Mouse (Mus musculus) heart, postnatal 14 days (tissue): ENCODE measurements at regions not wholly inside any gene's neighbourhood (a gene's known extent, or its start where the extent isn't known, plus 50 kb on each side); places are given as distances from the start of the nearest gene placed in this dataset.

ENCODE experiments used
- DNase-seq, 2 experiments: peaks; one replicate each; pipeline ENCODE4 v3.0.0; 2021 to 2022
- intact Hi-C: fragments of 180-260 bp; cut with DNase I; formaldehyde crosslinking; loops from one replicate; pipeline ENCODE4 v1.15.1; 2025

DNA sequence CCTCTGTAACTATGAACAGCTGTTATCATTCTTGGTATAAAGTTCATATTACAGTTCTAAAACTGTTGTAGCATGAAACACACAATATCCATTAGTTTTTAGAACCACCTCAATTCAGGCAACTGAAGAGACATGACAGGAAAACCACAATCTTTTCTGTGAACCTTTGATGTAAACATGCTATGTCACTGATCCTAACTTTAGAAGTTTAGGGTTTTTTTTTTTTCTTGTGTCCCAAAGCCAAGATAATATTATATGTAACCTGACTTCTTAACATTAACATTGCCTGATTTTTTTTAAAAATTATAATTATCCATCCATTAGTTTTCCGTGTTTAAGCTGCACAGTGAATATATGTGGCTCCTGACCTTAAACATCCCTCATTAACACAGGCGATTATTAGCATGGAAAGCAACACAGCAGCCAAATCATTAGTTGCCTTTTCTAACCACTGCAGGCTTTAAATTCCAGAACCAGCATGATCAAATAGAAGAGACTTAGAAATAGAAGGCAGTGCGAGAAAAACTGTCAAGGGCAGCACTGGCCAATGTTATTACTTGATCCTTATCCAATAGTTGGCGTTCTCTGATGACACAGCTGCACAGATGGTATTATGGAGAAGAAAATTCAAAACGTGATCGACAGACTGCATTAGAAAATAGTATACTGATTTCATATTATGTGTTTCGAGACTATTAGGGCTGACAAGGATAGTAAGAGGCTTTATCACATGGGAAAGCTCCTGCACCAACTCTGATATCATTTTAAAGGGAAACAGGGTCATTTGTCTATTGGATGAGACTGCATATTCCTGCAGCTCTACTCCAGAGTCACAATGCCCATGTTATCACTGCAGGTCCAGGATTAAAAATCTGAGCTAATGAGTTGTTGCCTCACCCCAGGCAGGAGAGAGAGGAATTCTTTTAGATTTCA lies 321.7 kb upstream of the Clec14a start:
- intact Hi-C loops: no loop called here

DNA sequence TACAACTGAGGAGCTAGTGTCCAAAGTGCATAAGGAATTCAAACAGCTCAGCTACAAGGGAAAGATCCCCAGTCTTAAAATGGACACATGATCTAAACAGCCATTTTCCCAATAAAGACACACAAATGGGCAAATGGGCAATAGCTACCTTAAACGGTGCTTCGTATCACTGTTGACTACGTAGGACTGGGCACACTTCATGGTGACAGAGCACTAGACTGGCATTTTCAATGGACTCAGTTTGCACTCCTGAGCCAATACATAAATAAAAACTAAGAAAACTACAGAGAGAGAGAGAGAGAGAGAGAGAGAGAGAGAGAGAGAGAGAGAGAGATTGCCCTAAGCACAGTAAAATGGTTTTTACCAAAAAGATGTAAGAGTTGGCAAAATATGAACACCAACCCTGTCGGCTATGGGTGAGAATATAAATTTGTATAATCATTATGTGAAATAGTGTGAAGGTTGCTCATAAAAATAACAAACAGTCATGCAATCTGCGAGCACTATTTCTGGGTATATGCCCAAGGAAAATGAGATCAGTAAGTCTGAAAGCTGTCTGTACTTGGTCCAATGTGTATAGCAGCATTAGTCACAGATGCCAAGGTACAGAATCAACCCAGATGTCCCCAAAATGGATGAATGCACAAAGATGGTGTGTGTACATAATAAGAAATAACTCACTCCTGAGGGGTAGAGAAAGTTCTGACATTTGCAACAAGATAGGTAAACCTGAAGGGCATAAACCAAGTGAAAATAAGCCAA lies 312.9 kb upstream of the Clec14a start:
- DNase-seq: no peak
- intact Hi-C loops: no loop called here

More for the DNA sequence above, 321.7 kb upstream of the Clec14a start:
- no peak for DNase-seq

DNA sequence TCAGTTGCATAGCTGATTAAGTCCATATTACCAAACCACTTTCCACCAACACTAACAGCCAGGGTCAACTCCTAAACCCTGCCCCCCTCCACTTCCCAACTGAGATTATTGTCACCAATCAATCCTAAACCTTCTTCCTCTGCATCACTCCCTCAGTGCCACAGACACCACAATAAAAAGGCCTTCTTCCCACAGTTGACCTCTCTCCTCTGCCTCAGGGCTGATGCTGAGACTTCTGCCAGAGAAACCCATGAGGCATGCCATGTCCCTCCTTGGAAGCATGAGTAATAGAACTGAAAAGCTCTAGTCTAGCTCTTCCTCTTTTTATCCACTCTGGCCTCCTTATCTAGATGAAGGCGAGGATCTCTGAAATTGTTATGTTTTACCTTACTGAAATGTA lies 300.0 kb upstream of the Clec14a start:
- intact Hi-C loops: no loop called here
- no peak for DNase-seq

DNA sequence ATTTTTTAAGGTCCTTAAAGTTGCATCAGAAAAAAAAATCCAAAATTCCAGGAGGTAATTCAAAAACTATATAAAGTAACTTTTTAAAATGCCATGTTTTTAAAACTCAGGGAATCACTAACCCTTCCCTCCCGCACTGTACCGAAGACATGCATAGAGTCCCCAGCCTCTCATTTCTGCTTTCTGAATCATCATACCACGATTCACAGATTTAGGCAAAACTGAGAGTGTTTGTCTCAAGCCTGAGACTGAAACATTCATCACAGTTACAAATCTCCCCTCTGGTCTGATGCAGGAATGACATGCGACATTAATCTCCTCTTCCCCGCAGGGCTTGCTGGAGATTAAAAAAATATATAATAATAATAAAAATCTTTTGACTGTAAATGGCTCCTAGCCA lies 291.8 kb upstream of the Clec14a start:
- no peak for DNase-seq
- intact Hi-C loops: no loop called here

DNA sequence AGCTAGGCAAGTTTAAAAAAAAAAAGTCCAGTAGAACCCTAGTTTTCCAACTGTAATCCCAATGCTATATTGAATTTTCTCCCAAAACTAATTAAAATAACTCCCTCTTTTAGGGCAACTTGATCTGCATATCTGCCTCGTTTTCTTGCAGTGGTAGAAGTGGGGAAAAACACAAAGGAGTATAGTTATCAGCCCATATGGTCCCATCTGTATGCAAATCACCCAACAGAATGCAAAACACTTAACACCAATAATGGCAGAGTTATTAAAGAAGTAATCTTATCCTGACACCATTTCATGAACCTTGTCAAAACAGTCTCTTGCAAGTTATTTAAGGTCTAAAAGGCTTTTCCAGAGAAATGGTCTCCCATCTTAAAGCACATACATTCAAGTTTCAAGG lies 290.7 kb upstream of the Clec14a start:
- intact Hi-C loops: no loop called here

DNA sequence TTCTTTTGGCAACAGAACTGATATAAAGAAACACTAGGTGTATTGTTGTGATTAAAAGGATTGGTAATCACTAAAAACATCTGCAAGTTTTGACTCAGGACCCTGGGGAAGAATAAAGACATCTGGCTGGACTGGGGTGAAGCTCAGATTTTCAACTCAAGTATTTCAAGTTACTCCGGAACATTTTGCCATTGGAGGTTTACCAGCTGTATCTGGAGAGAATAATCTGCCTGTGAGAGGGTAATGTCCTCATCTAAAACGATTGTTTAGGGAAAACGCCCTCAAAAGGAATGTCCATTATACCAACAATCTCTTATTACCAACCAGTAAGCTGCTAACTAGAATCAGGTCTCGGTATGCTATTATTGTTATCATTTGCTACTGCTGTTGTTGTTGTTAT lies 288.2 kb upstream of the Clec14a start:
- intact Hi-C loops: no loop called here
- DNase-seq: no peak

More for the DNA sequence above, 290.7 kb upstream of the Clec14a start:
- no peak for DNase-seq

DNA sequence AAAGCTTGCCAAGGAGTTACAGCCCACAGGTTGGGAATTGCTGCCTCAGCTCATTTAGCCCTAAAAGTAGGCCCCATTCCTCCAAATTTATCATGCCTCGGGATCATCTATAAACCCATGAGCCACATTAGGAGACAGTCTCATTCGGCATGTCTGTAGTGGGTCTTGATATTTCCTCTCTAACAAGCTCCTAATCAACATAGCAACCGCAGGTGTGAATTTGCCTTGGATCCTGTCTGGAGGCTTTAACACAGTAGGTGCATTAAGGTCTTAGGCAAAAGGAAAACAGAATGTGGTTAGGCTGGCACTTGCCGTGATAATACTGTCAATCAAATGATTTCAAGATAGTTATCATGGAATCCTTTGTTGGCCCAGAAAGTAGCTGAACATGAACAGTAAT lies 287.7 kb upstream of the Clec14a start:
- DNase-seq: no peak
- intact Hi-C loops: no loop called here

DNA sequence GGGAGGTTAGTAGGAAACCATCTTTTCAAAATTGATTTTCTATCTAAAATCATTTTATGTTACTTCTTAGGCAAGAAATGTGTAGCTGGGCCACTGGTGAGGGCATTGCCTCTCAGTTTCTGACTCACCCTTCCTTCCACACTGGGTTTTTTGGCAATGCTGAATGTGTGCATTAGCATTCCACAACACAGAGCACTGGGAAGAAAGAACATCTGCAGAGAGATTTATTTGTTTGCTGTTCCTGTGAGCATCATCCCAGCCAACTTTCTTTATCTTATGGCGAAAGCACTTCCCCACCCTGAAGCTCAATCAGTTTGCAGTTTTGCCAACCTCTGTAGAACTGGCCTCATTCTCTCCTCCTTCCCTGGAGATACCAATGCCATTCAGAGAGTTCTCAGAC lies 287.0 kb upstream of the Clec14a start:
- intact Hi-C loops: no loop called here
- DNase-seq: no peak

DNA sequence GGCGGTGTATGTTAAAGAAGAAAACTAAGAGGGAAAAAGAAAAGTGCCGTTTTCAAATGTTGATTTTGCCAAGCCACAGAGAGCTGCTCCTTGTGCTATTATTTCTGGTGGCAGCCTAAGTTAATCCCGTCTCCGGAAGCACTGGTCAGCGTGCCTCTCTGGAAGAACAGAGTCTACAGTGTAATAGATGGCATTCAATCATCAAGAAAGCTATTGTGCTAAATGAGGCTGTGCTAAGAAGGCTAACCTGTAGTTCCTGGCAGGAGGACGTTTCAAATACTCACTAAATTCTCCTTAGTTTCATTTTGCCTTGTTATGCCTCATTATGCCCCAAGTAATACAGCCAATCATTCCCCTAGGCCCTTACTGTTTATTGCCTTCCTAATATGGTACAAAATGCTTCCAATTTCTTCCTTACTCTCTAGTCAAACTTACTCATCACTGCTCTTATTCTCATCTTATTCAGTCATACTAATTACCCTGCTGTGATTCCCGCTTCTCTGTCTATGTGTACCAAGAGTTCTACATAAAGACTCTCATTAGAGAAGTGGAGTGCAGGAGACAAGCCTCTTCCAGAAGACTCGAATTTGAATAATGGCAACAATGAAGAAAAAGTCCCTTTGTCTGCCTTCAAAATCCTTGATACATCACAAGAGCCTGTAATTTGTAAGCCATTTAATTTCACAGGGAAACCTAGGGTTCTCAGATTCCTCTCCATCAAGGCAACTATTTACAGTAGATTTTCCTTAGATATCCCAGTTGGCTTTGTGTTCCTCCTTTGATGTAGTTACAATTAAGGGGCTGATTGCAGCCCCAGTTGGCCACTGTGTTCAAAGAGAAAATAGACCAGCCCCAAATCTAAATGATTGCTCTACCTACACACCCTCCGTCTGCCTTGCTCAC lies 282.0 kb upstream of the Clec14a start:
- no peak for DNase-seq
- intact Hi-C loops: no loop called here

DNA sequence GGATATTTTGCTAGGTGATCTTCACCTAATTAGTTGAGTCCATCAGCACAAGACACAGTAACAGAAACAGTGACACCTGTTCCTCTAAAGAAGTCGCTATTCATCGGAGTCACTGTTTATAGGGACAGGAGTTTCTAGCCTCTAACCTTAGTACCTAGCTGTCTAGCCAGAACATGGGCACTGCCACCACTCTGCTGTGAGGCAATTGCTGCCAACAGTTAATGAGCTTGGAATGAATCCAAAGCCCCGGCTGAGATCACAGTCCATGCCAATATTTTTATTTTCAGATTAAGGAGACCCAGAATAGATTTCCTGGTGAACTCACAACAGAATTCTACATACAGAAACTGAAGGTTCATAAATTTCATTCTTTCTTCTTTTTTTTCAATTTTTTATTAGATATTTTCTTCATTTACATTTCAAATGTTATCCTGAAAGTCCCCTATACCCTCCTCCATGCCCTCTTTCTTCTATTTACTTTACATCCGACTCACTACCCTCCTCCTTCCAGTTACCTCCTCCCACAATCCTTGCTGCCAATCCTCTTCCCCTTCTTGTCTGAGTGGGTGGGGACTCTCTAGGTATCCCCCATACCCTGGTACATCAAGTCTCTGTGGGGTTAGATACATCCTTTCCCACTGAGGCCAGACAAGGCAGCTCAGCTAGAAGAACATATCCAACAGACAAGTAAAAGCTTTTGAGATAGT lies 276.9 kb upstream of the Clec14a start:
- intact Hi-C loops: no loop called here
- peak; percentile 19 to 45 for DNase-seq

DNA sequence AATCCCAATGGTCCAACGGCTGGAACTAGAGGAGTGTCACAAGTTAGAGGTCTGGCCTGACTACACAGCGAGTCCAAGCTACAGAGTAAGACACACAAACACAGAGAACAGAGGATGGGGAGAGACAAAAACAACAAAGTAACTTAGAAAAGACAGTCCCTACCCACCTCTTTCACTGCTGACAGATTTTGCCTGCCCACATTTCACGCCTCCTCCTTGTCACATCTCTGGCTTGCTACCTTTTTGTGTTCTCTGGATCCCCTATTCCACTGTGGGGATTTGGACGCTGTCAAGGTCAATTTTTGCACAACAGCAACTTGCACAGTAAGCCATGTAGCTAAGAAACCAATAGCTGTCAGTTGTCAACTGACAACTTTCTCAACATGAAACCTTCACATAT lies 275.8 kb upstream of the Clec14a start:
- intact Hi-C loops: no loop called here
- DNase-seq: no peak

DNA sequence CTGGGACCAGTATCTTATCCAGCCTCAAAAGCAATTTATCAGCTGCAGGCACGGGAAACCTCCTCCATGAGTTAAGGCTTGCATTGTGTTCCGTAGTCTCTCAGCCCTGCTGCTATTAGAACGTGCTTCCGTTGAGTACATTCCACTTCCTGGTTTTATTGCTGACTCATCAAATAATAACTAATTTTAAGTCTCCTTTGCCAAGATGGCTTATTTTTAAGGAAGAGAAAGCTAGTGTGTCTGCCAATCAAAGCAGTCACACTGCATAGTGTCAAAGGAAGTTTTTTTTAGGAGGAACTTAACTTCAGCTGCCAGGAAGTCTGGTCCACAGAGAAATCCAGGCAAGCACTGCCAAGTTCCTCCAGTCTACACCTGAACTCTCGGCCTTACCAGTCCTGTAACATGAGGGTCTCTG lies 269.2 kb upstream of the Clec14a start:
- intact Hi-C loops: loop anchor here (5.0 kb wide), 1 partner anchor 271 kb away; the partner anchor contains the start of gene Clec14a
- DNase-seq: peak; percentile 7 to 15

DNA sequence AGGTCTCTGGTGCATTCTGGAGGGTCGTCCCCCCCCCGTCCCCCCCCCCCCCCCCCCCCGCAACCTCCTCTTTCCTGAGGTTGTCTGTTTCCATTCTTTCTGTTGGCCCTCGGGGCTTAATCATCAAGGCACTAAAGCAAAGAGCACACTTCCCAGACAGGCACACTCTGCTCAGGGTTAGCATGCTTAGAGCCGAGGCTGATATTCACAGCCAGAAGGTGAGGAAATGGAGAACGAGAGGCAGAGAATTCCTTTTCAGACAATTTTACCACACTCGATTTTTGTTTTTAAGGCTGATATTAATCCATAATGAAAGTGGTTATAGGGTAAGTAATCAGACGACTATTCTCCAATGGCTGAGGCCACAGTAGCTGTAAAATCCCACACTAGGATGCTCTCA lies 268.7 kb upstream of the Clec14a start:
- intact Hi-C loops: loop anchor here (5.0 kb wide), 1 partner anchor 271 kb away; the partner anchor contains the start of gene Clec14a
- no peak for DNase-seq

DNA sequence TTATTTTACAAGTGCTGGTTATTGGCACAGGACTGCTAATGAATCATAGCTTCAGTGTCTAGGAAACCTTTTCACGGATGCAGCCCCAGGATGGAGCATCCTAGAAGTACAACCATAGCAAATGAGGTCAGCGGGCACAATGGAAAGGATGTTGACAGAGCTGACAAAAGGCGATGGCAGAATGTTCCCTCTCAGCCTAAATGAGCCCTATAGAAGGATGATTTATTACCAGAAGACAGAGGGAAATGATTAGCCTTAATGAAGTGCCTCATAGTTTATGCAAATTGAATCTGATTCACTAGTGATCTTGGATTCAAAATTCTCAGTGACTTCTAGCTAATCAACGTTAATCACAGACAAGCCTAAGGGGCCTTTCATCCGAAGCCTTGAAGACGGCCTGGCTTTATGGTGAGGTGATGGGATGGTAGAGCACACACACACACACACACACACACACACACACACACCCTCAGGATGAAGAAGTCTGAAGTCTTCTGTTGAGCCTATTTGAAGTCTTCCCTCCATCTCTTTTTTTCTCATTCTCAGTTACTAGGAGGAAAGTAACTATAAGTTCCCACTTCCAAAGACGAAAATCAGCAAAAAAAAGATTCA lies 267.4 kb upstream of the Clec14a start:
- no peak for DNase-seq
- intact Hi-C loops: loop anchor here (5.0 kb wide), 1 partner anchor 269 kb away; the partner anchor contains the start of gene Clec14a

DNA sequence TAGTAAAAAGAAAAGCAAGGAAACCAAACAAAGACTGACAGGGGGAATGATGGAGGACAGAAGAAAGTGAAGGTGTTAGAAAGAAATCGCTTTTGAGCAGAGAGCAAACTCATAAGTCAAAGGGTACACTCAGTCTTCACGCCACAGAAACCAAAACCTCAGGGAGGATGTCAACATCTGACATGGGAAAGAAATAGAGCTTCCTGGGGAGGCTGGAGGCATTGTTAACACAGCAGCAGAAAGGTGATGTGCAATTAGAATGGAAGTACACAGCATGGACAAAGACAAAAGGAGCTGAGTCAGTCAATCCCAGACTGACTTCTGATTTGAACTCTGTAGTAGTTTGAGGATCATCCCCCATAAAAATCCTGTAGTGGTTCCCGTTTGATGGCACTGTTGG lies 261.2 kb upstream of the Clec14a start:
- intact Hi-C loops: no loop called here
- DNase-seq: no peak

DNA sequence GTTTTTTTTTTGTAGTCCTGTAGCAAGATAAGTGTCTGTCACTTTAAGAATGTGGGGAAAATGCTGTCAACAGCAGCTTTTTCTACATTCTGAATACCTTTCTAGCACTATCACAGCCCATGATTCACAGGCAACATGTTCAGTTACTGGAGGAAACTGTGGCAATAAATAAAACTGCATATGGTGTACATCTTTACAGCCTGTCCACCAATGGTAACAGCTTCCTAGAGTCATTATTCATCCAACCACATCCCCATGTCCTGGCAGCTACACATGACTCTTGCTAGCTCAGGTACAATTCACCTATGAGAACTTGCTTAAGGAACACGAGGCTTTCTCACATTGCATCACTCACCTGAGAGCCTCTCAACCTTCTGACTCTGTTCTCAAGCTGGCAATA lies 247.7 kb upstream of the Clec14a start:
- DNase-seq: no peak
- intact Hi-C loops: no loop called here

DNA sequence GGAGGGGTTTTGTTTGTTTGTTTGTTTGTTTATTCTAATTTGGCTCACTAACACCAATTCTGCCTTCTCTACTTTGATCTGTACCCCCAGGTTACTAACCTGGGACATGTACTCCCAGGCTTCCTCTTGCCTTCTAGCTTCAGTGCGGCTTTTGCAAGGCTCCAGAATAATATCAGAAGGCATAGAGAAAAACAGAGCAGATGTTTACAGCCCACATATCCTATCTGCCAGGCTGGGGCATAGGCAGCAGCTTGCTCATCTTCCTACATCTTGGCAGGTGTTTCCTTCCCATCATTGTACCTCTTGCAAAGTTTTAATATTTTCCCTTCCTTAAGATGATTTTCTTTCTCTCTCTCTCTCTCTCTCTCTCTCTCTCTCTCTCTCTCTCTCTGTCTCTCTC lies 244.9 kb upstream of the Clec14a start:
- intact Hi-C loops: no loop called here
- DNase-seq: no peak

DNA sequence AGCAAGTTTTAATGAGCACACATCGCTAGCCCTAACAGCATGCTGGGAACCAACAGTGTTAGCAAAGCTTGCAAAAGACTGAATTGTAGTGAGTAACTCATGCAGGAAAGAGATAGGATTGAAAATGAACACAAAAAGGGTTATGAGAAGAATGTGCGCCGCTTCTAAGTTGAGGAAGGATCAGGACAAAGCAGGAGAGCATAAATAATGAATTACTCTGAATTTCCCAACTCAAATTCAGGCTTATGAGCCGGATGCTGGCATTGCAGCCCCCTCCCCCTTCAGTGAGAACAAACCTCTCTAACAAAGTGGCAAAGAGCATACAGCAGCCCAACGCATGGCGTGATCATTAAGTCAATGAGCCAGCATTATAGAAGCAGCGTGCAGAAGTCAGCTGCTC lies 243.6 kb upstream of the Clec14a start:
- intact Hi-C loops: no loop called here

DNA sequence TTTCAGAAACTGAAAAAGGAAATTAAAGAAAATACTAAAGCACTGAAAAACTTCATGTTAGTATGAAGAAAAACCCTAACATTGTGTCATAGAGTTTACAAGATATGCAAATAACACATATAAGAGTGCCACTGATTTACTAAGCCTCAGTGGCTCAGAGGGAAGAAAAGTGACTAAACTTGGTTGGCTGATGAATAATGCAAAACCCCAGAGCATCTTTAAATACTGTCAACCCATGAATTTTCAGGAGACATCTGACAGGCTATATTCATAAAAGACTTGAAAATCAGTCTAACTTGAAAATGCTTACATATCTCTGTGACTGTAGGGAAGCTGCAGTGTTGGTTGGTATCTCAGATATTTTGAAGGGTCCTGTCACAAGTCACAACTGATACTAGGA lies 235.2 kb upstream of the Clec14a start:
- intact Hi-C loops: no loop called here
- DNase-seq: no peak

More for the DNA sequence above, 243.6 kb upstream of the Clec14a start:
- no peak for DNase-seq
